Mouse (Mus musculus) lung, postnatal 0 days (tissue): Measurements from ENCODE around the gene Fndc3b.

Experiments
- CTCF ChIP-seq: IDR thresholded peaks from 2 replicates; pipeline ENCODE4 v1.5.1; 2016; ENCODE audit warnings: antibody characterized with exemption, mild to moderate bottlenecking
- EP300 ChIP-seq: IDR thresholded peaks from 2 replicates; pipeline ENCODE4 v1.6.1; 2016; ENCODE audit warnings: antibody characterized with exemption, mild to moderate bottlenecking, control low read depth

- TF ChIP-seq CTCF (no peak), EP300 (no peak)
Measured at GRCm38 (mm10) chr3:27458416-27458815, 252.7 kb downstream of the Fndc3b start.
